Mouse (Mus musculus): ENCODE results near the gene Brf1. TPM values are rescaled to one million over a fixed set of nuclear protein-coding genes. Genes with fewer than 3 reads are reported as not detected.

Brf1 gene
- polyA plus RNA-seq, 1 experiment from 2014 or later: 53.8 TPM

- Histone ChIP-seq H3K9me3 (ENCODE audit: control insufficient read depth, low read length) (no peaks in the 10 kb centered on the region), H3K4me3 (ENCODE audit: low read depth, low read length) (peak within 1 kb of the TSS; percentile 49), H3K36me3 (ENCODE audit: control insufficient read depth, insufficient read depth, low read length) (no peaks in the 10 kb centered on the region), H3K4me2 (ENCODE audit: low read length) (peak within 1 kb of the TSS; percentile 95), H3K27ac (ENCODE audit: low read depth) (no peak within 1 kb of the TSS), H3K9ac (ENCODE audit: low read length) (peak within 1 kb of the TSS; percentile 44), H3K27me3 (replicated peaks; ENCODE audit: control insufficient read depth, insufficient read depth, low read length) (peaks cover 53% of the 10 kb centered on the region), H3K4me1 (replicated peaks; ENCODE audit: control insufficient read depth, insufficient read depth, low read length) (0 out of 2 replicates have a peak, but pooled peaks cover 9% of the 10 kb centered on the region)
- peak; percentile 82 for DNase-seq (ENCODE audit: low spot score)
- peak; percentile 41 for ATAC-seq (replicated peaks; ENCODE audit: low FRiP score, low TSS enrichment, low read depth)
- WGBS: 2% methylated on average over 82 of the region's 85 CpGs
These were observed 70.7 kb downstream of the Brf1 start, which contains the start of gene Jag2 for GRCm38 (mm10) chr12:112929562-112930352. TSS of gene Jag2 (minus strand) at chr12:112929776.

- peak overlapping the region; percentile 49 for H3K4me3 ChIP-seq (ENCODE audit: low read depth, low read length)
- H3K9me3 ChIP-seq (ENCODE audit: control insufficient read depth, low read length): no peaks in the 10 kb centered on the region
- 2% methylated on average over 93 of the region's 124 CpGs for WGBS
- ATAC-seq (replicated peaks; ENCODE audit: low FRiP score, low TSS enrichment, low read depth): peak; percentile 38
- peak; percentile 72 for DNase-seq (ENCODE audit: low spot score)
- H3K27ac ChIP-seq (ENCODE audit: low read depth): no peak overlapping the region
- peak overlapping the region; percentile 95 for H3K4me2 ChIP-seq (ENCODE audit: low read length)
- H3K36me3 ChIP-seq (ENCODE audit: control insufficient read depth, insufficient read depth, low read length): no peaks in the 10 kb centered on the region
- H3K9ac ChIP-seq (ENCODE audit: low read length): peak overlapping the region; percentile 44
- peaks cover 53% of the 10 kb centered on the region for H3K27me3 ChIP-seq (replicated peaks; ENCODE audit: control insufficient read depth, insufficient read depth, low read length)
- 0 out of 2 replicates have a peak, but pooled peaks cover 9% of the 10 kb centered on the region for H3K4me1 ChIP-seq (replicated peaks; ENCODE audit: control insufficient read depth, insufficient read depth, low read length)
These were observed 71.9 kb downstream of the Brf1 start for GRCm38 (mm10) chr12:112928401-112929241.

GRCm38 (mm10) chr12:112927265-112927664 is 73.2 kb downstream of the Brf1 start:
- Histone ChIP-seq H3K4me1 (replicated peaks; ENCODE audit: control insufficient read depth, insufficient read depth, low read length) (0 out of 2 replicates have a peak, but pooled peaks cover 5% of the 10 kb centered on the region), H3K9ac (ENCODE audit: low read length) (no peak overlapping the region), H3K27ac (ENCODE audit: low read depth) (no peak overlapping the region), H3K36me3 (ENCODE audit: control insufficient read depth, insufficient read depth, low read length) (no peaks in the 10 kb centered on the region), H3K9me3 (ENCODE audit: control insufficient read depth, low read length) (no peaks in the 10 kb centered on the region), H3K4me2 (ENCODE audit: low read length) (no peak overlapping the region), H3K4me3 (ENCODE audit: low read depth, low read length) (no peak overlapping the region), H3K27me3 (replicated peaks; ENCODE audit: control insufficient read depth, insufficient read depth, low read length) (peaks cover 53% of the 10 kb centered on the region)
- DNase-seq (ENCODE audit: low spot score) (no peak), ATAC-seq (replicated peaks; ENCODE audit: low FRiP score, low TSS enrichment, low read depth) (no peak)
- WGBS: 73% methylated on average over 14 of the region's 14 CpGs

- H3K36me3 ChIP-seq (ENCODE audit: control insufficient read depth, insufficient read depth, low read length): no peaks in the 10 kb centered on the region
- H3K27ac ChIP-seq (ENCODE audit: low read depth): no peak overlapping the region
- H3K4me3 ChIP-seq (ENCODE audit: low read depth, low read length): no peak overlapping the region
- H3K4me1 ChIP-seq (replicated peaks; ENCODE audit: control insufficient read depth, insufficient read depth, low read length): 0 out of 2 replicates have a peak, but pooled peaks cover 5% of the 10 kb centered on the region
- no peak overlapping the region for H3K9ac ChIP-seq (ENCODE audit: low read length)
- H3K9me3 ChIP-seq (ENCODE audit: control insufficient read depth, low read length): no peaks in the 10 kb centered on the region
- DNase-seq (ENCODE audit: low spot score) (no peak), ATAC-seq (replicated peaks; ENCODE audit: low FRiP score, low TSS enrichment, low read depth) (no peak)
- H3K27me3 ChIP-seq (replicated peaks; ENCODE audit: control insufficient read depth, insufficient read depth, low read length): peaks cover 46% of the 10 kb centered on the region
- WGBS: 90% methylated on average over 6 of the region's 6 CpGs
- H3K4me2 ChIP-seq (ENCODE audit: low read length): no peak overlapping the region
These were observed 74.6 kb downstream of the Brf1 start for GRCm38 (mm10) chr12:112925950-112926349.

- Histone ChIP-seq H3K9me3 (ENCODE audit: control insufficient read depth, low read length) (no peaks in the 10 kb centered on the region), H3K27me3 (replicated peaks; ENCODE audit: control insufficient read depth, insufficient read depth, low read length) (peaks cover 12% of the 10 kb centered on the region), H3K4me1 (replicated peaks; ENCODE audit: control insufficient read depth, insufficient read depth, low read length) (no peaks in the 10 kb centered on the region), H3K27ac (ENCODE audit: low read depth) (no peak overlapping the region), H3K4me2 (ENCODE audit: low read length) (no peak overlapping the region), H3K36me3 (ENCODE audit: control insufficient read depth, insufficient read depth, low read length) (no peaks in the 10 kb centered on the region), H3K9ac (ENCODE audit: low read length) (no peak overlapping the region), H3K4me3 (ENCODE audit: low read depth, low read length) (no peak overlapping the region)
- no peak for ATAC-seq (replicated peaks; ENCODE audit: low FRiP score, low TSS enrichment, low read depth)
- whole genome bisulfite sequencing: 45% methylated on average over 3 of the region's 3 CpGs
- DNase-seq (ENCODE audit: low spot score): no peak
These were observed 78.0 kb downstream of the Brf1 start for GRCm38 (mm10) chr12:112922541-112922940.

- no peak overlapping the region for H3K4me3 ChIP-seq (ENCODE audit: low read depth, low read length)
- no peak overlapping the region for H3K4me2 ChIP-seq (ENCODE audit: low read length)
- no peaks in the 10 kb centered on the region for H3K9me3 ChIP-seq (ENCODE audit: control insufficient read depth, low read length)
- H3K4me1 ChIP-seq (replicated peaks; ENCODE audit: control insufficient read depth, insufficient read depth, low read length): no peaks in the 10 kb centered on the region
- DNase-seq (ENCODE audit: low spot score) (no peak), ATAC-seq (replicated peaks; ENCODE audit: low FRiP score, low TSS enrichment, low read depth) (no peak)
- no peak overlapping the region for H3K27ac ChIP-seq (ENCODE audit: low read depth)
- H3K9ac ChIP-seq (ENCODE audit: low read length): no peak overlapping the region
- 83% methylated on average over 12 of the region's 12 CpGs for whole genome bisulfite sequencing
- H3K36me3 ChIP-seq (ENCODE audit: control insufficient read depth, insufficient read depth, low read length): no peaks in the 10 kb centered on the region
- peaks cover 2% of the 10 kb centered on the region for H3K27me3 ChIP-seq (replicated peaks; ENCODE audit: control insufficient read depth, insufficient read depth, low read length)
These were observed 79.0 kb downstream of the Brf1 start for GRCm38 (mm10) chr12:112921518-112921917.

GRCm38 (mm10) chr12:112917906-112918305 is 82.6 kb downstream of the Brf1 start:
- 45% methylated on average over 8 of the region's 8 CpGs for WGBS

GRCm38 (mm10) chr12:112917486-112917885 is 83.0 kb downstream of the Brf1 start:
- no peak for DNase-seq (ENCODE audit: low spot score)
- no peaks in the 10 kb centered on the region for H3K36me3 ChIP-seq (ENCODE audit: control insufficient read depth, insufficient read depth, low read length)
- H3K27me3 ChIP-seq (replicated peaks; ENCODE audit: control insufficient read depth, insufficient read depth, low read length): no peaks in the 10 kb centered on the region
- H3K9ac ChIP-seq (ENCODE audit: low read length): no peak overlapping the region
- 76% methylated on average over 11 of the region's 11 CpGs for WGBS
- no peaks in the 10 kb centered on the region for H3K9me3 ChIP-seq (ENCODE audit: control insufficient read depth, low read length)
- H3K4me1 ChIP-seq (replicated peaks; ENCODE audit: control insufficient read depth, insufficient read depth, low read length): no peaks in the 10 kb centered on the region
- H3K27ac ChIP-seq (ENCODE audit: low read depth): no peak overlapping the region
- H3K4me2 ChIP-seq (ENCODE audit: low read length): no peak overlapping the region
- no peak for ATAC-seq (replicated peaks; ENCODE audit: low FRiP score, low TSS enrichment, low read depth)
- H3K4me3 ChIP-seq (ENCODE audit: low read depth, low read length): no peak overlapping the region

More at GRCm38 (mm10) chr12:112917906-112918305, 82.6 kb downstream of the Brf1 start:
- no peaks in the 10 kb centered on the region for H3K4me1 ChIP-seq (replicated peaks; ENCODE audit: control insufficient read depth, insufficient read depth, low read length)
- H3K27ac ChIP-seq (ENCODE audit: low read depth): no peak overlapping the region
- DNase-seq (ENCODE audit: low spot score) (no peak), ATAC-seq (replicated peaks; ENCODE audit: low FRiP score, low TSS enrichment, low read depth) (no peak)
- no peak overlapping the region for H3K9ac ChIP-seq (ENCODE audit: low read length)
- H3K36me3 ChIP-seq (ENCODE audit: control insufficient read depth, insufficient read depth, low read length): no peaks in the 10 kb centered on the region
- H3K9me3 ChIP-seq (ENCODE audit: control insufficient read depth, low read length): no peaks in the 10 kb centered on the region
- H3K27me3 ChIP-seq (replicated peaks; ENCODE audit: control insufficient read depth, insufficient read depth, low read length): no peaks in the 10 kb centered on the region
- H3K4me2 ChIP-seq (ENCODE audit: low read length): no peak overlapping the region
- no peak overlapping the region for H3K4me3 ChIP-seq (ENCODE audit: low read depth, low read length)

Data from intestine, embryonic 14.5 days (tissue).